Comparison of ENCODE assay signal across 9 mouse cellular contexts in the genomic region with DNA sequence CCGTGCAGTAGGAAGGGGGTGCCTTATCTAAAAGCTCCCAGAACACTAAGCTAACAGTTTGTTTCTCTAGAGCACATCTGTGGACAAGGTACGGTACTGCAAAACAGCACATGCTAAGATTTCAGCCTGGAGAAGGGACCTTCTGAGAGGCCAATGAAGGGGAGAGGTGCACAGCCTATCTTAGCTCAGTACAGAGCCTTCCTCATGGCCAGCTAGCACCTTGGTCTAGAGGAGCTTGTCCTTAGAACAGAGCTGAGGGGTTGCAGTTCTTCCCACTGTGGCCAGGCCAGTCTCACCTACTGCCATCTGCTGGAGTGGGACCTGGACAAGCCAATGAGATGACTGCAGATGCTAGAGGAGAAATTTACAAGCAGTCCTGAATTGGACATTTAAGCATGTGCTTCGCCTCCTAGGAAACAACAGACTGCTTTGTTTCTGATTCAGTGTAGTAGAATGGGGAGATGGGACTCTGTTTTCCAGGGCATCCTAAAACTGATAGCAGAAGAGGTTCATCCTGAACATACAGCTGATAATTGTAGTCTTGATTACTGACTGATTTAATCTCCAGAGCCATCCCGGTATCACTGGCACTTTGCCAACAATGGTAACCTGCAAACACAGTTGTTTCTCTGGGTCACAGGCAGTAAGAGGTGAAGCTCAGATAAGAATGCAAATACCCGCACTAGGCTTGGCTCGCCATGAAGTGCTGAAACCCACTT.
DNase-seq lines count a peak whose midpoint lies in the region; TF ChIP-seq lines count a peak whose summit lies in the region.
"Had no signal": no experiment of that assay in that cellular context is flagged by ENCODE, and none has a peak within 500 bp of the region (broad histone marks: within the 10 kb centered on the region; RNA-seq: fewer than 3 reads in every experiment).

No protein-coding gene starts in this region.

- no peak overlapping the region for H3K27ac ChIP-seq in thymus, adult 2 months (ENCODE audit: control insufficient read depth, insufficient read depth, low read length)

- no peaks in the 10 kb centered on the region for H3K36me3 ChIP-seq in thymus, adult 2 months (ENCODE audit: control insufficient read depth, insufficient read depth, low read length)

- no peaks in the 10 kb centered on the region for H3K27me3 ChIP-seq in thymus, adult 2 months (ENCODE audit: control insufficient read depth, insufficient read depth, low read length)

- no peak for TF ChIP-seq CTCF in brain, embryonic 14.5 days (IDR thresholded peaks at IDR 0.05; ENCODE audit: borderline replicate concordance, extremely low read depth, insufficient read depth, insufficient read length)
- TF ChIP-seq CTCF in thymus, adult 2 months (IDR thresholded peaks at IDR 0.05; ENCODE audit: borderline replicate concordance, control insufficient read depth, extremely low read depth, insufficient read depth, low read length, poor library complexity): no peak

- H3K4me1 ChIP-seq in thymus, adult 2 months (replicated peaks; ENCODE audit: control insufficient read depth, insufficient read depth, low read length): no peaks in the 10 kb centered on the region

- WGBS in thymus, adult 2 months: 80% methylated on average over 6 of the region's 6 CpGs

- peak; percentile 17 for DNase-seq in adrenal gland, postnatal 10 days
- no peak for DNase-seq in adrenal gland, adult 2 months
- DNase-seq in kidney, adult 18-20 months: peak; percentile 28
- DNase-seq in kidney, adult 11 months: no peak
- DNase-seq in brain, embryonic 14.5 days (ENCODE audit: low read depth): peak; percentile 23
- peak; percentile 33 to 54 for DNase-seq in kidney, postnatal 4 days
- no peak for DNase-seq in thymus, adult 2 months
- no peak for DNase-seq in layer of hippocampus, postnatal 25 days (ENCODE audit: extremely low spot score in 1 of 2, low spot score in 1 of 2)
- DNase-seq: thymus, postnatal 25 days had no signal

- no peak overlapping the region for H3K4me3 ChIP-seq in thymus, adult 2 months (ENCODE audit: control insufficient read depth, insufficient read depth, low read length)

- no peak for TF ChIP-seq POLR2A in brain, embryonic 14.5 days (IDR thresholded peaks at IDR 0.05; ENCODE audit: borderline replicate concordance, extremely low read depth, insufficient read depth, insufficient read length, poor library complexity, severe bottlenecking)
- no peak for TF ChIP-seq POLR2A in thymus, adult 2 months (IDR thresholded peaks at IDR 0.05; ENCODE audit: control insufficient read depth, extremely low read depth, insufficient read depth, low read length, poor library complexity)

Comparison
In these comparisons a context has a peak if more than half of its experiments do, and no peak if none do; other contexts are left out.
1. DNase-seq: peak in adrenal gland, postnatal 10 days (single experiment), kidney, adult 18-20 months (single experiment), brain, embryonic 14.5 days (single experiment) and kidney, postnatal 4 days (2 of 2); none in adrenal gland, adult 2 months (single experiment), kidney, adult 11 months (single experiment), thymus, adult 2 months (single experiment) and layer of hippocampus, postnatal 25 days (0 of 2).